Mouse (Mus musculus): Measurements from ENCODE around the gene Ddx10.

- TF ChIP-seq CHD1 (IDR thresholded peaks at IDR 0.05; ENCODE audit: low read depth, low read length) (no peak), SIN3A (IDR thresholded peaks at IDR 0.05; ENCODE audit: low read length) (no peak), ELF1 (IDR thresholded peaks at IDR 0.05; ENCODE audit: low read depth, low read length) (no peak), CTCF (IDR thresholded peaks at IDR 0.05 in 2 of 3, conservative IDR thresholded peaks at IDR 0.05 in 1 of 3; ENCODE audit: control insufficient read depth in 1 of 3, insufficient read depth in 1 of 3, low read depth in 2 of 3, low read length in 3 of 3, poor library complexity in 1 of 3, severe bottlenecking in 1 of 3) (no peak), GATA1 (IDR thresholded peaks at IDR 0.05; ENCODE audit: low read depth, low read length) (no peak), USF1 (IDR thresholded peaks at IDR 0.05; ENCODE audit: low read depth, low read length) (no peak), MAX (IDR thresholded peaks at IDR 0.05; ENCODE audit: low read length) (no peak), NRF1 (IDR thresholded peaks at IDR 0.05; ENCODE audit: insufficient read depth, low read depth, low read length, poor library complexity, severe bottlenecking) (no peak), CHD2 (IDR thresholded peaks at IDR 0.05; ENCODE audit: low read length) (no peak), POLR2A (IDR thresholded peaks at IDR 0.05; ENCODE audit: control insufficient read depth in 1 of 2, insufficient read depth in 1 of 2, low read depth in 1 of 2, low read length in 2 of 2, poor library complexity in 1 of 2) (no peak), NELFE (IDR thresholded peaks at IDR 0.05; ENCODE audit: low read depth, low read length) (no peak), POLR2AphosphoS2 (IDR thresholded peaks at IDR 0.05; ENCODE audit: low read length) (no peak), MAFK (IDR thresholded peaks at IDR 0.05; ENCODE audit: borderline replicate concordance, low read depth, low read length) (no peak), TAL1 (IDR thresholded peaks at IDR 0.05; ENCODE audit: low read length) (no peak)
Measured at GRCm38 (mm10) chr9:53140610-53141165, 107.2 kb downstream of the Ddx10 start.

Measured in MEL (cell line).